ENCODE assay signal across 16 mouse cellular contexts in the genomic region with DNA sequence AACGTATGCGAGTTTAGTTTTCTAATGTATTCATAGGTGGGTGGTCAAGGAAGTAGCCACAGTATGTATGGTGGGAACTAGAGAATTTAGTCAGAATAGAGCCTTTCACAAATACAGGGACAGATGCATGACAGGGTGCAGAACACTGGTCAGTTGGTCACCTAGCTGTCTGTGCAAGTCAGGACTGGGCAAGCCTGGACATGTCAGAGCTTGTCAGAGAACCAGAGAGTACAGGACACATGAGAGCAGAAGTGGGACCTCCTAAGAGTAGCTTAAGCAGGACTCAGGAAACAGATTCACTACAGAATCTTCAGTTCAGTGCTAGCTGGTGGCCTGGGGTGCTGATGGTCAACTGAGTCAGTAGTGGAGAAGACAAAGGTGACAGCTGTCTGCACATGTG.
"Had no signal": no experiment of that assay in that cellular context is flagged by ENCODE, and none has a peak within 500 bp of the region (broad histone marks: within the 10 kb centered on the region; RNA-seq: fewer than 3 reads in every experiment).

No protein-coding gene starts in this region.

- H3K36me3 ChIP-seq: neural tube, embryonic 13.5 days; neural tube, embryonic 15.5 days; stomach, embryonic 15.5 days had no signal

- H3K9me3 ChIP-seq: neural tube, embryonic 13.5 days; neural tube, embryonic 15.5 days; stomach, embryonic 15.5 days had no signal

- H3K9ac ChIP-seq: neural tube, embryonic 13.5 days; neural tube, embryonic 15.5 days; stomach, embryonic 15.5 days had no signal

- H3K27ac ChIP-seq: neural tube, embryonic 13.5 days; neural tube, embryonic 15.5 days; stomach, embryonic 15.5 days; stomach, postnatal 0 days had no signal

- H3K4me2 ChIP-seq: neural tube, embryonic 13.5 days; neural tube, embryonic 15.5 days; stomach, embryonic 15.5 days had no signal

- H3K27me3 ChIP-seq: neural tube, embryonic 13.5 days; neural tube, embryonic 15.5 days; stomach, embryonic 15.5 days had no signal

- DNase-seq: retina, postnatal 1 day; right cerebral cortex, adult 18-20 months; right cerebral cortex, postnatal 14 days; right cerebral cortex, postnatal 25 days; right cerebral cortex, postnatal 4 days; spleen, adult 18-20 months; thymus, adult 18-20 months; thymus, adult 2 months; thymus, postnatal 14 days; thymus, postnatal 25 days; thymus, postnatal 36 days; thymus, postnatal 4 days had no signal

- H3K4me1 ChIP-seq: neural tube, embryonic 13.5 days; neural tube, embryonic 15.5 days; stomach, embryonic 15.5 days had no signal

- H3K4me3 ChIP-seq: neural tube, embryonic 13.5 days; neural tube, embryonic 15.5 days; stomach, embryonic 15.5 days had no signal
